Mouse (Mus musculus) T-cell, adult 2 months (primary cell): ENCODE results near the gene Fbxo31.

Experiments used
- DNase-seq: peaks from one replicate; pipeline ENCODE4 v3.0.0; 2022; ENCODE audit warnings: low spot score

The Fbxo31 gene

DNA sequence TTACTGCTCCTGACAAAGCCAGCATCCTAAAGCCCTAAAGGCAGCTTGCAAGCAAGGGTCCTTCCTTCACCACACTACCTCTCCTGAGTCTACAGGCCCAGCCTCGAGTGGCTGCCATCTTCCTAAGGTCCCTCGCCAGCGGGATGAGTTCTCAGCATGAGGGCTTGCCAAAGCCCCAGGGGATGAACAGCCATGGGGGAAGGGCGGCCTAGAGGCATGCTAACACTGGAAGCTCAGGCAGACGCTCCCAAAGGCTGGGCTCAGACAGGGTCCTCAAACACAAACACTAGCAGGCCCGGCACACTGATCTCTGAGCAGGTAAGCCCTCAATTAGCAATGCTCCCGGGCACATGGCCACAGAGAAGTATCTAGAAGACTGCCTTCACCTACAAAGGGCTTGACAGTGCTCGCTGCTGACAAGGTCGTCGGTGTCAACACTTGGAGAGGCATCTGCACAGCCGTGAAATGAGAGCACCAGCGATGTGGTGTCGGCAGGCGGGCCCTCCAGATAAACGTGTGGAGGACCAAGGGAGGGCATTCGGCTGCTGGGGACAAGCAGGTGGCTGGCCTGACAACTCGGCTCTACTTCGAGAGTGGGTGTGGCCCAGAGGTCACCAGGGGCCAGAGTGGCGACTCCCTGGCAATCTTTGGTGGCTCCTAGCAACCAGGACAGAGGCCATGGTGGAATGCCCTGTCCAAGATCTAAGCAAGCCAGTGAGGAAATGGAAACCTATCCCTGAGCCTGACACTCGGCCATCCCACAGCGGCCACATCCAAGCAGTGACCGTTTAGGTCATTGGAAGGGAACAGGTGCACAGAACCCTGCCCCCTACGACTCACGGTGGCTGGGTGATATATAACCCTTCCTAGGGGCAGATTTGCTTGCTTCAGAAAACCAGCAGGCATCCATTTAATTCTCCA, 27.3 kb downstream of the Fbxo31 start:
- no peak for DNase-seq

- DNase-seq = no peak
Observed at GRCm38 (mm10) chr8:121550056-121550455, 28.6 kb downstream of the Fbxo31 start.

DNA sequence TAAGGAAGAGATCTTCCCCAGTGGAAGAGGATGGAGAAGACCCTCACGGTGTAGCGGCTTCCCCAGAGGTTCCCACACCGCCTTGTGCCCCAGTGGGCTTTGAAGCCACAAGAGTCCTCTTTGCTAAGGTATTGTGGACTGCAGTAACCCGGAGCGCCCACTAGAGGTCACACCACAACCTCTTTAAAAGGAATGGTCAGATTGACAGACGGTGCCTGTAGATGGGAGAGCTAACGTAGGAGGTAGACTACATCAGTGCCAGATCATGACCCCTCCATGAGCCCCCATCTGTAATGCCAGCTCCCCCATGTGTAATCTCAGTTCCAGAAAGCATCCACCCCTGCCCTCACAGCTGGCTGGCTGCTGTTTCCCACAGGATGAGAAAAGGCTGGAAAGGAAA, 31.5 kb downstream of the Fbxo31 start:
- DNase-seq = peak; percentile 65

DNA sequence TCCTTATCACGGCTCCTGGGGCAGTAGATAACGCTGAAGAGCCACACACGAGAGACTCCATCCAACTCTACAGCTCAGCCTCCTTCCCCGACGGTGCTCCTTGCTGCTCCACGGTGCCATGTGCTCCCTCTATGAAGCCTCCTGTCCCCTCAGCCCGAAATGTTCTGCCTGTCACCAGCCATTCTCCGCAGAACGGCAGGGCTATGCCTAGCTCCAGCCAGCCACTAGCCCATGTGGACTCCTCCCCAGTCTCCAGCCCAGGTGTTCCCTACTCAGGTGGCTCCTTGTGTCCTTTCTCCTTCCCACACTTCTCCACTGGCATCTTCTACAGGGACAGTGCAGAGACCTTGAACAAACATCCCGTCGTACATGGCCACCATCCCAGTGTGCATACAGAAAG, 33.7 kb downstream of the Fbxo31 start:
- DNase-seq = no peak

- DNase-seq = no peak
Observed at GRCm38 (mm10) chr8:121544276-121544785, 34.3 kb downstream of the Fbxo31 start, which contains the start of gene 1700018B08Rik. TSS of gene 1700018B08Rik (minus strand) at chr8:121544320.

- no peak for DNase-seq
Observed at GRCm38 (mm10) chr8:121542901-121543300, 35.7 kb downstream of the Fbxo31 start.

- no peak for DNase-seq
Observed at GRCm38 (mm10) chr8:121541862-121542261, 36.7 kb downstream of the Fbxo31 start.

DNA sequence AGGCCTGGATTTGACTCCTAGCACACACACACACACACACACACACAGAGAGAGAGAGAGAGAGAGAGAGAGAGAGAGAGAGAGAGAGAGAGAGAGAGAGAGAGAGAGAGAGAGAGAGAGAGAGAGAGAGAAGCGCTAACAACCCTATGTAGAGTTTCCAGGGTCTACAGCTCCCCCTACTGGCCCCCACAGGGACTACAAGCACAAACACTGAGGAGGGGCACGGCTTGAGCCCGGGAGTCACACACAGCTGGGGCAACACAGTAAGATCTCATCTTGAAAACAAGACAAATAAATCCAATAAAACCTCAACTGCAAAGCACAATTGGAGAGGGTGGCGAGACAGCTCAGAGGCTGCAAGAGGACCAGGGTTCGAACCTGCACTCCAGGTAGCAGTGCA, 46.2 kb downstream of the Fbxo31 start:
- DNase-seq = no peak

DNA sequence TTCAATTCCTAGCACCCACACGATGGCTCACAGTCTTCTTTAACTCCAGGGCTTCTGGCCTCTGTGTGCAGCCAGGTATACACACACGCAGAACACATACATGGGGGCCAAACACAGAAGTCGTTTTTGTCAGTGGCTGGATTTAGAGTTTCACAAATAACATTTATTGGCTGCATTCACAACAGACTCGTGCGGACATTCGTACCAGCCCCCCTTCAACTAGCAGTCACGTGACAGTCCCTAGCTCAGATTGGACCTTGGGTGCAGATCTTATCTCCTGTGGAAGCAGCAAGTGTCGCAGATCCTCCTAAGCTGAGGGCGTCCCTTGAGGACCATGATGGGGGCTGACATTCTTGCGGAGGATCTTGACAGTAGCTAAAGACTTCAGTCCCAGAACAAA, 48.0 kb downstream of the Fbxo31 start:
- no peak for DNase-seq

- DNase-seq = no peak
Observed at GRCm38 (mm10) chr8:121528790-121529189, 49.8 kb downstream of the Fbxo31 start.

GRCm38 (mm10) chr8:121527751-121528150, 50.9 kb downstream of the Fbxo31 start:
- no peak for DNase-seq

DNA sequence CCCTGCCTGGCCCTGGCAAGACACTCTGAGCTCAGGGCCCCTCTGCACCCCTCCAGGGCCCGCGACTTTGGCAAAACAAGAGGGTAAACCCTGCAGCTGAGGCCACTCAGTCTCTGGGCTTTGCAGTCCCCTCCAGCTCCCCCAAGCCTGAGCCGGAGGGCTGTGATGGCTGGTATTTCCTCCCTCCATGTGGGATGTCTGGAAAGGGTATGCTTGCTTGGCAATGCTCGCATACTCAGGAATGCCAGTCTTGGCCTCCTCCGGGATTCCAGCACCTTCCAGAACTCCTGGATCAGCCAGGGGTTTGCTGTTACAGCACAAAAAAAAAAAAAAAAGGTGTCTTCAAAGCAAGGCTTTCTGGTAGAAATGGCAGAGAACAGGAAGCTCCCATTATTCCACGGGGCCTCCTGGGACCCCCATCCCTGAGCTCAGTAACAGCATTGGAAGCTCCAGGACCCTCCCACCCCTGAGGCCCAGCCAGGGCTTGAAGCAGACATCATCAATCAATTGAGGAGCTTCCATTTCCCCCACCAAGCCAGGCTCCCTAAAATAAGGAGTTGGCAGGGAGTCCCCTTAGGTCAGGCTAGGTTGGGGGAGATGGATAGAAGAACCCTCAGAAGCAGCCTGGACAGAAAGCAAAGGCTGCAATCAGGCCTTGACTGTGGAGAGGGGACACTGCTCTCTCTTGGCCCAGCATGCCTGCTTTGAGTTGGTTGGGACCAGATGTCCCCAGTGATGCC, 51.6 kb downstream of the Fbxo31 start:
- DNase-seq = no peak

DNA sequence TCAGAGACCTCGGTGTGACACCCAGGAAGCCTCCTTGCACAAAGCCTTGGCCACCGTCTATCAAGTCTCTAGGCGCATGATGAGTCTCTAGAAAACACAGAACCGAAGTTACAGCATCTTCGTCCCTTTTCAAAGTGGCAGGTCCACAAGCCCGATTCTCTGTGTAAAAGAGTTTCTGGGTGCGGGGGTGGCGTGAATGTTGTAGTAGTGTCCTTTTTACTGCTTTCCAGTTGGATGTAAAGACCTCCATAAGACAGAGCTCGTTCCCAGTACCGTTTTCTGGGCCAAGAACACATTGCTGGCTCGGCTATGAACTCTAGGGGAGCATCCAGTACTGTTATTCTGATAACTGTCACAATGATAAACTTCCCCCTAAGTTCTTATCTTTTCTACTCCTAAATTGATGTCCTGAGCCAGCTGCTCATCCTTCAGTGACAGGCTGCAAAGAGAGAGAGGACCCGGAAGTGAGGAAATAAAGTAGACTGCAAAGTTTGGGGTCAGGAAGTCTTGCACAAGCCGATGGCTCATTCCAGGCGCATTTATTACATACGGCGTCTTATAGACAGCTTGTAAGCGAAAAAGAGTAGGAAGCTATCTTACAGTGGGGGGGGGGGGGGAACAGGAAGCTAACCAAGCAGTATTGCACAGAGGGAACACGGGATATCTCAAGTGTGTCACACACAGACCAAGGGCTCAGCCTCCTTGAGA, 53.3 kb downstream of the Fbxo31 start:
- DNase-seq = no peak

GRCm38 (mm10) chr8:121513429-121513828, 65.2 kb downstream of the Fbxo31 start:
- peak; percentile 32 for DNase-seq

GRCm38 (mm10) chr8:121511751-121512150, 66.9 kb downstream of the Fbxo31 start:
- no peak for DNase-seq
